Mouse (Mus musculus) megakaryocyte progenitor cell, adult 5-6 weeks (primary cell): Measurements from ENCODE around the gene Gm12169. TPM values are rescaled to one million over a fixed set of nuclear protein-coding genes. Genes with fewer than 3 reads are reported as not detected.
"Not testable (repeated sequence)": the region's sequence is repeated elsewhere in the genome, so short reads cannot be mapped to it uniquely, and the experiment has no call there.

Experiments
- ATAC-seq: replicated peaks from 2 replicates; pipeline ENCODE4 v1.8.0; 2016; ENCODE audit warnings: mild to moderate bottlenecking, moderate TSS enrichment, inconsistent platforms; ENCODE audit not compliant: poor library complexity
- total RNA-seq, 2 experiments: library from RNA; stranded (forward) in 1 of 2; stranded (reverse) in 1 of 2; fragments of 157-497, 149-512 nt in 1 of 2; fragments of 200-1000 nt in 1 of 2; gene quantifications; 2 replicates each; pipeline versions ENCODE4 v1.2.3 to v1.2.4; 2015 to 2017

Gene Gm12169
- not detected in 2 replicates for total RNA-seq (2015)
- total RNA-seq (2017), result not detected in 2 replicates

DNA sequence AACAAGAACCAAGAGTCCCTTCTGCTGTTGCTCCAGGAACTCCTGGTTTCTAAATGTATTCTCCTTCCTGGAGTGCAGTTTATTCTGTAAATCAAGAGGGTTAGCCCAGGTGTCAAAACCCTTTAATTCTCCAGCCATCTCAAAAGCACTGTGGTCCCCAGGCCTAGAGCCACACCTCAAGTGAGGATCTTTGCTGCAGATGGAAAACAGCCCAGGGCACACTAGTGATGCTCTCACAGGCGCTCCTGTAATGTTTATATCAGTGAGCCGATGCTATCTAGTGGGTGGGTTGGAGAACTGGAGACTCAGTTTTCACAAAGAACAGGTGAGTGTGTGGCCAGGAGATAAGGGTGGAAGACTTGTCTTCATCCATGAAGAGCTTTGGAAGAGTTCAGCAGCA, at the start of gene Gm12169:
Gene Gm12169, plus strand, starts transcription at position 301 of the 400 bp plus-strand sequence.
- no peak for ATAC-seq

DNA sequence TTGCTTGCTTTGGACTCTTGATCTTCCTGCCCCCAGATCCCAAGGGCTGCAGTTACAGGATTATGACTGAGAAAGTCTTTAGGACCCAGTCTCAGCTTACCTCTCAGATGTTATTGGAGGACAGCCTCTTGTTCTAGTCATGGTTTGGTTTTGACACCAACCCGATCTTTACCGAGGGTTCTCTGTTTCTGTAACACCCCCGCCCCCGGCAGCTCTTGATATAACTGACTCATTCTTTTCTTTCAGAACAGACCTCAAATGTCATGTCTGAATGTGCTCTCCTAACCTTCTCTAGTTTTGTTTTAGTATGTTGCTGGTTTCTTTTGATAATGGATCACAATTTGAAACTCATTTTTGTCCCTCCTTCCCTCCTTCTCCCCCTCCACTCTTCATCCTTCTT, 49.8 kb upstream of the Gm12169 start:
- ATAC-seq, result no peak

DNA sequence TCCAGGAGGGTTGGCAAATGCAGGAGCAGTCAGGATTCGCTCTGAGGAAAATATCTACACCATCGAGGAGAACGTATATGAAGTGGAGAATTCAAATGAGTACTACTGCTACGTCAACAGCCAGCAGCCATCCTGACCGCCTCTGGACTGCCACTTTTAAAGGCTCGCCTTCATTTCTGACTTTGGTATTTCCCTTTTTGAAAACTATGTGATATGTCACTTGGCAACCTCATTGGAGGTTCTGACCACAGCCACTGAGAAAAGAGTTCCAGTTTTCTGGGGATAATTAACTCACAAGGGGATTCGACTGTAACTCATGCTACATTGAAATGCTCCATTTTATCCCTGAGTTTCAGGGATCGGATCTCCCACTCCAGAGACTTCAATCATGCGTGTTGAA, 44.7 kb upstream of the Gm12169 start:
- ATAC-seq, result peak; percentile 39

DNA sequence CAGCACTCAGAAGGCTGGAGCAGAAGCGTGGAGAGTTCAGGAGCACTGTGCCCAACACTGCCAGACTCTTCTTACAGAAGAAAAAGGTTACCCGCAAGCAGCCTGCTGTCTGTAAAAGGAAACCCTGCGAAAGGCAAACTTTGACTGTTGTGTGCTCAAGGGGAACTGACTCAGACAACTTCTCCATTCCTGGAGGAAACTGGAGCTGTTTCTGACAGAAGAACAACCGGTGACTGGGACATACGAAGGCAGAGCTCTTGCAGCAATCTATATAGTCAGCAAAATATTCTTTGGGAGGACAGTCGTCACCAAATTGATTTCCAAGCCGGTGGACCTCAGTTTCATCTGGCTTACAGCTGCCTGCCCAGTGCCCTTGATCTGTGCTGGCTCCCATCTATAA, 43.5 kb upstream of the Gm12169 start:
- ATAC-seq, result peak; percentile 95

DNA sequence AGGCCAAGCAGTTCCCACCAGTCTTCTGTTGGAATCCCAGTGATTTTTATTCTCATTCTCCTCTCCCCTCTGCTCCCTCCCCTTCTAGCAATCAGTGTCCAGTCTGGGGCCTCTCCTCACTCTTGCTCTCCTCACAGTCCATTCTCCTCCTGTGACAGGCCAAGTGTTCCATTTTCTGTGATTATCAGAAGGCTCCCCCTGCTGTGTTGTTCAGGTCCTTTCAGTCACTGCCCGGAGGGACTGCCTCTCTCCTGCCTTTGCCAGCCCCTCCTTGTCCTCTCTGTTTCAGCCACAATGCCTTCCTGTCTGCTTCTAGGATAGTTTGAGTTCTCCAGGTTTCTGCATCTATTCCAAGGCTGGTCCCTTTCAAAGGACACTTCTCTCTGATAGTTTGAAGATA, 35.8 kb upstream of the Gm12169 start:
- peak; percentile 72 for ATAC-seq

DNA sequence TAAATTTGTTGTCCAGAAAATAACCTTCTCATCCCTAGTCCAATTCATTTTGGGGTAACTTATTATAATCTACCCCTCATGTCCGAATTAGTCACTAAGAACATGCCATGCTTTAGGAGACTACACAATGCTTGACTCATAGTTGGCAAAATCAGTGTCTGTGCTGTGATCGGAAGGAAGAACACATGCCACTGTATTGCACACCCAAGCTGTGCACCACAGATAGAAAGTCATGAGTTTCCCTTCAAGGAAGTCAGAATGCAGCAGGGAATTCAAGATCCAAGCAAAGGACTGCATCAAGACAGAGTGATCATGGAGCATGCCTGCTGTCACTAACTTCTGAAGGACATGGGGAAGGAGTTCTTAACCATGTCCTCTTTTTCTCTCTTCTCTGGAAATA, 35.4 kb upstream of the Gm12169 start:
- no peak for ATAC-seq

DNA sequence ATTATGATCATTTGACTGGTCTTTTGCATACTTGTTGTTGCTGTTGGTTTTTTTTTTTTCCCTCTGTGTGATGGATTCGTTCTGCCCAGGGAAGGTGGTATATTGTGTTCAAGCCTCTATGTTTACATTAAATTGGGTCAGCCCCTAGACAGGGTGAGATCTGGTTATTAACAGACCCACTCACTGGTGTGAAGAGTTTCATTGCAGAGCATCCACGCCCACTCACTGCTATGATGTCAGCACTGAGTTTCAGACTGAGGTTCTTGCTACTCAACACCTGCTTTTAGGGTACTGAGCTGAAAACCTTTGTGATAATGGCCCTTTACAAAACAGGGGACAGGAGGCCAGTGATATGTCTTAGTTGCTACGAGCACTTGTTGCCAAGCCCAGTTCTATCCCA, 16.9 kb upstream of the Gm12169 start:
- no peak for ATAC-seq

DNA sequence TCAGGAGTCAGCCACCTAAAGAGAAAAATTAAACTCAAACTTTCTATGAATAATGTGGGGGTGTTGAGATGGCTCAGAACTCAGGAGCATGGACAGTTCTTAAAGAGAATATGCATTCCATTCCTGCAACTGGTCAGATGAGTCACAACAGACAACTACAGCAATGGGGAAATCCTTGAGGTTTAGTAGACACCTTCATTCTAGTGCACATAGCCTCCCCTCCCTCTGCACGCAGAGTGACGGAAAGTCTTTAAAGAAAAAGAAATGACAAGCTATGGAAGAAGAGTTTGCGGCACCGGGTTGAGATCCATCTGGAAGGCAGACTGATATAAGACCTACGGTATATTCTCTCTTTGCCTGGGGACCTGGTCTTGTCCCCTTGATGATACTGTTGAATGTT, 14.1 kb upstream of the Gm12169 start:
- no peak for ATAC-seq

DNA sequence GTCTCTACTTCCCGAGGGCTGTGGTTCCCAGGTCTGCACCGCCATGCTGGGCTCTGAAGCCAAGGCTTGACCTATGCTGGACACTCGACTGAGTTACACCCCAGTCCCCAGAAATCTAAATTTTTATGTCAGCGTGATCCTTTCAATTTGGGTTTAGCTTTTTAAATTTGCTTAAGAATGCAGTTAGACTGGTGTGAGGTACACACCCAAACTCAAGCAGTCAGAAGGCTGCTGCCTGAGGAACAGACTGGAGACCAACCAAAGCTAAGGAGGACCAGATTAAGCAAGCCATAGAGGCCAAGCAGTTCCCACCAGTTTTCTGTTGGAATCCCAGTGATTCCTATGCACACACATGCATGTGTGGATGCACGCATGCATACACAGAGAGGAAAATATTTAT, 2.7 kb upstream of the Gm12169 start:
- not testable (repeated sequence) for ATAC-seq

DNA sequence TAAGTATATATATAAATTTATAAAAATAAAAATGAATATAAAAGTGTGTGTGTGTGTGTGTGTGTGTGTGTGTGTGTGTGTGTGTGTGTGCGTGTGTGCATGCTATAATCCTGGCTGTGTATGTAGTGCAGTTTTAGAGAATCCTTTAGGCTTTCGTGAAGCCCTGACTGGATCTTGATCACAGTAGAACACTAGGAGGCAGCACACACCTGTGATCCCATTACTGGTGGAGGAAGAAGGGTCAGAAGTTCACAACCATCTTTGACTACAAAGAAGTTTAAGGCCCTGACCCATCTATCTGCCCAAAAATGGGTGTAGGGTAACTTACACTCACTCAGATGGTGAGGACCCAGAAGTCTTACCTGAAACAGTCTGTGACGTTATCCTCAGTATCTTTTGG, 1.3 kb upstream of the Gm12169 start:
- 0 out of 2 replicates have a peak, but pooled peaks have one; percentile 31 for ATAC-seq

DNA sequence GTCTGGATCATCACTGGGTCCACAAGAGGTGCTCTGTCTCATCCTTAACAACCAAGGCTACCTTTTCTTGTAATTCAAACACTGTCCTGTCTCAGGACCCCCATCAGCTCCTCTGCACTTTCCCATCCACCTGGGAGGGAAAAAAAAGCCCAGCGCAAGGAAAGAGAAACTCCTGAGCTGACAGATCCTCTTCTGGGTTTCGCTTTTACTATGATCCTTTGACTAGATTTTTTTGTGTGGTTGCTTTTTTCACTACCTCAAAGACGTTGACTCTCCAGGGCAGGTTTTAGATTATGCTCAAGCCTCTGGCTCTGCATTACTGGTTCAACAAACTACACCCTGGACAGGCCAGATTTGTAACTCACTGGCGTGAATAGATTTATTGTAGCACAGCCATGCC, 6.1 kb downstream of the Gm12169 start:
- no peak for ATAC-seq

DNA sequence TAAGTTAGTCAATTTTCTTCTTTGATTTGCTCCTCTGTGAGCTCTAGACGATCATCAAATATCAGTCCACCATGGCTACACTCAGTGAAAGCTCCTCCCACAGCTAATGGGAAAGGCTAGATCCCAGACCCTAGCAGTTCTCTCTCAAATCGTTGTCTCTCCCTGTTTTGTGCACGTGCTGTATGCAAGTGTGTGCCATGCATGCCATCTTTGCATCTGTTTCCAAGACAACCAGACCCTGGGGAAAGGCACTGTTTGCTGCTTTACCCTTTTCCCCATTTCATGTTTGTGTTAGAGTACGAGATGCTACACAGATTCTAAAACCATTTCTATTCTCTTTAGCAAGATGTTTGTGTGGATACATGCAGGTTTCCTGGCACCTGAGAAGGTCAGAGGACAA, 13.0 kb downstream of the Gm12169 start:
- ATAC-seq, result no peak

DNA sequence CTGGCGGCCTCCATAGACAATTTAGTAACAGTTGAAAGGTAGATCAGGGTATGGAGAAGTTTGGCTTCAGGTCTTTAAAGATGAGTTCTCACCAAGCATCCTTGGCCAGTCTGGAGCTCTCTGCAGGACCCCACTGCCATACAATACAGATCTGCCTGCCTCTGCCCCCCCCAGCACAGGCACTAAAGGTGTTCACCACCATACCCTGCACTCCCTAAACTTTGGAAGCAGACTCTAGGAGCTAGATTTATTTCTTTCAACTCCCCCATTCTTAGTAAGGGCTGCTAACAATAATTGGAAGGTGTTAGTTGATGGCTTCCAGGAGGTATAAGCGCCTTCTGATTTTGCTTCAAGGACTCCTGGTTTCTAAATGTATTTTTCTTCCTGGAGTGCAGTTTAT, 19.5 kb downstream of the Gm12169 start:
- no peak for ATAC-seq

DNA sequence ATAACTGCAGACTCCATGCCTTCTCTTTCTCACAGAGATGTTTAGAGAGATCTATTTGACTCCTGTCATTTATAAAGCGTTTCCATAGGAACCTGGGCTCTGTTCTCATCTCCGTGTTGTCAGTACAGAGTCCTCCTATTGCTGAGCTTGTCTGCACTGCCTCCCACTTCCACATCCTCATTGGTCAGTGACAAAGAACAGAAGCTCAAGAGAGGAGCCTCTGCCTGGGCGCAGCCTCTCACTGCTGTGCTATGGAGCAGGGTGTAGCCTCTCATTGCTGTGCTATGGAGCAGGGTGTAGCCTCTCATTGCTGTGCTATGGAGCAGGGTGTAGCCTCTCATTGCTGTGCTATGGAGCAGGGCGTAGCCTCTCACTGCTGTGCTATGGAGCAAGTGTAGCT, 25.7 kb downstream of the Gm12169 start:
- ATAC-seq, result no peak

DNA sequence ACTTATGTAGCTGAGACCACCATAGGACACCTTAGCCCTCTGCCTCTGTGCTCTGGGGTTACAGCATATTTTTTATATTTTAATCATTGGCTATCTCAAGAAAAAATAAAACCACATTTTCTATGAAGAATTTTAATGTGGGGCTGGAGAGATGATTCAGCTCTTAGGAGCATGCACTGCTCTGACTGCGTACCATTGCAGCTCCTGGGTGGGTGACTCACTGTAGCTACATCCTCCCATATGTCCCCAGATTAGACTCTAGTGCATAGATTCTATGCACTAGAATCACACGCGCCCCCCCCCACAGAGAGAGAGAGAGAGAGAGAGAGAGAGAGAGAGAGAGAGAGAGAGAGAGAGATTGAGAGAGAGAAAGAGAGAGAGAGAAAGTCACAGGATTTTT, 28.7 kb downstream of the Gm12169 start:
- ATAC-seq, result no peak

DNA sequence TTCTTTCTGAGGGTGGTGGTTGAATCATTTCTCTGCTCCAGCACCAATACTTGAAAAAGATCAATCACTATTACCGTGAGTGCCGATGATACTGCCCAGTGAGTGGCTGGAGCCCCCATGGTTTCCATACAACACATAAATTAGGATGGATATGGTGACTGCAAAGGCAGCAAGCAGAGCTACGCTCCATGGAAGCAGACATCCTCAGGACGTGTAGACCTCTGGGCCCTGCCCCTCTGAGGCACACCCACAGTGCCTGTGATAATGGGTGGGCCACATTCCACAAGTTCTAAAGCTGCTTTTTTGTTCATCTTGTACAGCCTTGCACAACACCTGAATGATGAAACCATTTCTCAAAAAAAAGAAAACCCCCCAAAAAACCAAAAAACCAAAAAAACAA, 37.1 kb downstream of the Gm12169 start:
- ATAC-seq, result no peak

DNA sequence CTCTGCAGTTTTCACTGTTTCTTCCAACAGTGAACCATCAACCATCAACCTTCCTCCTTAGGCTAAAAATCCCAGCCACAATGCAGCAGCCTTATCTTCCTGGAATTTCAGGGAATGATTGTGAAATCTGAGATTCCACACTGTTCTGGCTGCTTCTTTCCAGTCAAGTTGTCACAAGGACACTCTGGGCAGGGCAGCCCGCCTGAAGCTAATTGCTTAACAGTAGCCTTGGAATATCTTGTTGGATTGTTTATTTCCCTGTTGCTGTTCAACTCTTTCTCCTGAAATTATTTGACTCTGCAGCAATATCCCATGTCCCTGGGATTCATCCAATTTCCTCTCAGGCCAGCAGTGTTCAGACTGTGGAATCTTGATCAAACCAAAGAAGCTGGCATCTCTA, 40.7 kb downstream of the Gm12169 start:
- no peak for ATAC-seq

DNA sequence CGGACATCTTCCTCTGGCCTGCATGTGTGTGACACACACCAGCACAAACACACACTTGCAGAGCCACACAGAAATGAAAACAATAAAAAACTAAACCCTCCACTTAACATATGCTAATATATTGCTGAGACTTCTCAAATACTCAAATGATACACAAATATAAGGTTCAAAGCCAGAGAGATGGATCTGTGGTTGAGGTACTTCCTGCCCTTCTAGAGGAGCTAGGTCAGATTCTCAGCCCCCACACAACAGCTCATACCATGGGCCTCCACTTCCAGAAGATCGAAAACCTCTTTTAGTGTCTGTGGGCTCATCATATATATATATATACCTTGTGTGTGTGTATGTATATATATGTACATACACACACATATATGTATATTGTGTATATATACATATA, 42.0 kb downstream of the Gm12169 start:
- no peak for ATAC-seq

DNA sequence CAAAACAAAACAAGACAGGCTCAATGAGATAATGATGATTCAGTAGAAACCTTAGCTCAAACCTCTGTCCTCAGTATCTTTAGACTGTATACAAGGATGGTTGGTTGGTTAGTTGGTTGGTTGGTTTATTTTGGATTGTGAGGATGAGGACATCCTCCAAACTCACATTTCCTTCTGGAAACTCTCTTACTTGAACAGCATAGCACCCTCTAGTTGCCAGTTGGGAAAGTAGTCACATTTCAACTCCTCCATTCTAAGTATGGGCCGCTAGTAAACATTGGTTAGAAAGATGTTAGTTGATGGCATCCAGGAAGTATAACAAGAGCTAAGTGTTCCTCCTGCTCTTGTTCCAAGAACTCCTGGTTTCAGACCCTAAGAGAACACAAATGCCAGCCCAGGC, 45.1 kb downstream of the Gm12169 start:
- ATAC-seq, result no peak

DNA sequence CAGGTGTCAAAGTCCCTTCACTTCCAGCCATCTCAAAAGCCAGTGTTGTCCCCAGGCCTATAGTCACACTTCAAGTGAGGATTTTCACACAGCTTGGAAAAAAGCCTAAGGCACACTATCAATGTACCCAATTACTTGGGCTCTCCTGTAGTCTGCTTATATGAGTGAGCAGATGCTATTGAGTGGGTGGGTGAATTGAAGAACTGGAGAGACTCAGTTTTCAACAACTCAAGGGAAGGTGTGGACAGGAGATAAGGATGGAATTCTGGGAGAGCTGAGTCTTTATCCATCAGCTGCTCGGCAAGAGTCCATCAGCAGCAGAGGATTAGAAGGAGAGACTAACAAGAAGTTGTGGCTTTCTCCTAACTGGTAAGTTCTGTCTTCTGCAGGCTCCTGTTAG, 47.3 kb downstream of the Gm12169 start, which contains the start of gene BC053393:
Gene BC053393, plus strand, starts transcription at position 210 of the 400 bp plus-strand sequence.
- ATAC-seq, result no peak

DNA sequence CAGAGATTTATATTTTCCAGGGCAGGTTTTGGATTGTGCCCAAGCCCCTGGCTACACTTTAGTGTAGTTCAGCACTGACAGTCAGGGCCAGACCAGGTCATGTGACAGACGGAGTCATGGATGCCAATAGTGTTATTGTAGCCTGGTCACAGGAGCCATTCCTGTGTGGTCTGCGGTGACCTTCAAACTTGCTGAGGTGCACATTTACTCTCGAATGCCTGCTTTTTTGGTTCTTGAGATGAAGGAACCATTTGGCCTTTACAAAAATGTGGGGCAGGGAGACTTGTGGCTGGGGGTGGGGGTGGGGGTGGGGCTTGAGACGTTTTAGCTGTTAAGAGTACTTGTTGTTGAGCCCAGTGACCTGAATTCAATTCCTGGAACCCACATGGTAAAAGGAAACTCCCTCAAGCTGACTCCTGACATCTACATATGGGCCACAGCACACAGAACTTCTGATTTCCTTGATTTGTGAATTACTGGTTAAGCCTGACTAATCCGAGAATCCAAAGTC, 54.8 kb downstream of the Gm12169 start:
- ATAC-seq, result no peak

DNA sequence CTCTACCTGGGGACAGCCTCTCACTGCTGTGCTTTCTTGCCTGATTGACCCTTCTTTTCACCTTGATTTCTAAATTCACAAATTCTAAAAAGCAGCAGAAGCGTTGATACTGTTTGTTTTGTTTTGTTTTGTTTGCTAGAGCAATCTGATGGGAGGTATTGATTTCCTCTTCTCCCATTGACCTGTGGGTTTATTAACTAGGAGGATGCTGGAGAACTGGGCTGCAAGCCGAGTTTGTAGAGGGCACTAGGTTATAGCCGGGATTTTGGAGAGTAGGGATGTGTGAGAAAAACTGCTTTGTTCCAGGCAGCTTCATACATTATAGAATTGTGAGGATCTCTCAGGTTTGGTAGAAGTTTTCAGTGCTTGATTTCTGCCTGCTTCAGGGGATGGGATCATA, 56.4 kb downstream of the Gm12169 start:
- ATAC-seq, result no peak

DNA sequence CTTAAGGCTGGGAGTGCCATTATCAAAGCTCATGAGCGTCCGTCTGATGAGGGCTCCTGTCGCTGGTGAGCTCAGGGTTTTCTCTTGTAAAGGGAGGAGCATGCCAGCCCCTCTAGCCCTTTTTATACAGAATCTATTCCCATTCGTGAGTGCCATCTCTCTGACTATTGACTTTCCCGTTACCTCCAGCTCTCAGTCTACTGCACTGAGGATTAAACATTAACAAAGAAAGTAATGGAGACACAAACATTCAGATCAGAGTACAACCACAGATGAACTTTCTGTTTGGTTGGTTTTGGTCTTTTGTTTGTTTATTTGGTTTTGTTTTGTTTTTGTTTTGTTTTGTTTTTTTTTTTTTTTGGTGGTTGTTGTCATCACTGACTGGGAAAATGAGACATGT, 58.7 kb downstream of the Gm12169 start:
- ATAC-seq, result no peak
